Mouse (Mus musculus): ENCODE measurements around the gene B4galnt4. TPM values are rescaled to one million over a fixed set of nuclear protein-coding genes. Genes with fewer than 3 reads are reported as not detected.
A peak's percentile ranks its signal among the peaks of the same experiment; 100 is the strongest.

B4galnt4 gene
- polyA plus RNA-seq, 1 experiment from 2014 or later = 46.5 TPM

- Histone ChIP-seq H3K4me2 (replicated peaks) (peak overlapping the region; percentile 30; the same call in 1 of the 2 replicates), H3K9ac (0 out of 2 replicates have a peak overlapping the region, but pooled peaks have one; percentile 18), H3K27me3 (peaks cover 60% of the 10 kb centered on the region), H3K4me1 (peaks cover 13% of the 10 kb centered on the region), H3K36me3 (no peaks in the 10 kb centered on the region), H3K9me3 (replicated peaks) (no peaks in the 10 kb centered on the region), H3K27ac (no peak overlapping the region), H3K4me3 (0 out of 2 replicates have a peak overlapping the region, but pooled peaks have one; percentile 6)
- ATAC-seq (ENCODE audit: low FRiP score) = no peak
- 22% methylated on average over 15 of the region's 18 CpGs for WGBS
Observed at GRCm38 (mm10) chr7:141088473-141088872, 27.6 kb downstream of the B4galnt4 start.

GRCm38 (mm10) chr7:141090228-141090627 is 29.3 kb downstream of the B4galnt4 start:
- WGBS = 59% methylated on average over 8 of the region's 8 CpGs
- Histone ChIP-seq H3K4me3 (no peak overlapping the region), H3K4me1 (peaks cover 18% of the 10 kb centered on the region), H3K27me3 (peaks cover 63% of the 10 kb centered on the region), H3K9ac (no peak overlapping the region), H3K9me3 (replicated peaks) (no peaks in the 10 kb centered on the region), H3K4me2 (replicated peaks) (no peak overlapping the region), H3K36me3 (no peaks in the 10 kb centered on the region), H3K27ac (no peak overlapping the region)
- ATAC-seq (ENCODE audit: low FRiP score) = no peak

- Histone ChIP-seq H3K27ac (no peak overlapping the region), H3K36me3 (no peaks in the 10 kb centered on the region), H3K27me3 (peaks cover 73% of the 10 kb centered on the region), H3K9me3 (replicated peaks) (no peaks in the 10 kb centered on the region), H3K9ac (peak overlapping the region; percentile 36; the same call in 1 of the 2 replicates), H3K4me2 (replicated peaks) (peak overlapping the region; percentile 44), H3K4me1 (peaks cover 18% of the 10 kb centered on the region), H3K4me3 (peak overlapping the region; percentile 9)
- peak; percentile 78 for ATAC-seq (ENCODE audit: low FRiP score)
- WGBS = 4% methylated on average over 37 of the region's 37 CpGs
Observed at GRCm38 (mm10) chr7:141092051-141092735, 31.3 kb downstream of the B4galnt4 start.

- Histone ChIP-seq H3K9me3 (replicated peaks) (no peaks in the 10 kb centered on the region), H3K27me3 (peaks cover 70% of the 10 kb centered on the region), H3K4me3 (no peak overlapping the region), H3K4me2 (replicated peaks) (no peak overlapping the region), H3K36me3 (no peaks in the 10 kb centered on the region), H3K9ac (no peak overlapping the region), H3K27ac (no peak overlapping the region), H3K4me1 (peaks cover 12% of the 10 kb centered on the region)
- ATAC-seq (ENCODE audit: low FRiP score) = no peak
- 82% methylated on average over 6 of the region's 6 CpGs for WGBS
Observed at GRCm38 (mm10) chr7:141093950-141094349, 33.0 kb downstream of the B4galnt4 start.

GRCm38 (mm10) chr7:141094487-141095205 is 33.7 kb downstream of the B4galnt4 start:
- H3K4me1 ChIP-seq = peaks cover 15% of the 10 kb centered on the region
- ATAC-seq (ENCODE audit: low FRiP score) = no peak
- no peak overlapping the region for H3K9ac ChIP-seq
- no peaks in the 10 kb centered on the region for H3K36me3 ChIP-seq
- H3K27ac ChIP-seq = 0 out of 2 replicates have a peak overlapping the region, but pooled peaks have one; percentile 23
- H3K9me3 ChIP-seq (replicated peaks) = no peaks in the 10 kb centered on the region
- 52% methylated on average over 15 of the region's 15 CpGs for WGBS
- no peak overlapping the region for H3K4me3 ChIP-seq
- peaks cover 70% of the 10 kb centered on the region for H3K27me3 ChIP-seq
- H3K4me2 ChIP-seq (replicated peaks) = no peak overlapping the region

- WGBS = 86% methylated on average over 6 of the region's 6 CpGs
- no peak for ATAC-seq (ENCODE audit: low FRiP score)
- Histone ChIP-seq H3K9ac (no peak overlapping the region), H3K4me3 (no peak overlapping the region), H3K4me2 (replicated peaks) (no peak overlapping the region), H3K27ac (no peak overlapping the region), H3K27me3 (peaks cover 70% of the 10 kb centered on the region), H3K4me1 (peaks cover 23% of the 10 kb centered on the region), H3K36me3 (no peaks in the 10 kb centered on the region), H3K9me3 (replicated peaks) (no peaks in the 10 kb centered on the region)
Observed at GRCm38 (mm10) chr7:141096021-141096420, 35.1 kb downstream of the B4galnt4 start.

- Histone ChIP-seq H3K9me3 (replicated peaks) (no peaks in the 10 kb centered on the region), H3K9ac (no peak overlapping the region), H3K4me2 (replicated peaks) (no peak overlapping the region), H3K27me3 (peaks cover 70% of the 10 kb centered on the region), H3K36me3 (no peaks in the 10 kb centered on the region), H3K4me1 (peaks cover 23% of the 10 kb centered on the region), H3K27ac (no peak overlapping the region), H3K4me3 (no peak overlapping the region)
- ATAC-seq (ENCODE audit: low FRiP score) = no peak
- WGBS = 39% methylated on average over 6 of the region's 6 CpGs
Observed at GRCm38 (mm10) chr7:141096649-141097056, 35.7 kb downstream of the B4galnt4 start.

- Histone ChIP-seq H3K36me3 (no peaks in the 10 kb centered on the region), H3K4me2 (replicated peaks) (no peak overlapping the region), H3K9ac (no peak overlapping the region), H3K9me3 (replicated peaks) (no peaks in the 10 kb centered on the region), H3K4me1 (peaks cover 20% of the 10 kb centered on the region), H3K27me3 (peaks cover 70% of the 10 kb centered on the region), H3K27ac (no peak overlapping the region), H3K4me3 (no peak overlapping the region)
- no peak for ATAC-seq (ENCODE audit: low FRiP score)
- 81% methylated on average over 5 of the region's 5 CpGs for WGBS
Observed at GRCm38 (mm10) chr7:141097177-141097576, 36.3 kb downstream of the B4galnt4 start.

- peaks cover 67% of the 10 kb centered on the region for H3K27me3 ChIP-seq
- no peak for ATAC-seq (ENCODE audit: low FRiP score)
- 0 out of 2 replicates have a peak within 1 kb of the TSS, but pooled peaks have one; percentile 18 for H3K9ac ChIP-seq
- H3K4me3 ChIP-seq = peak within 1 kb of the TSS; percentile 35
- no peak within 1 kb of the TSS for H3K27ac ChIP-seq
- peak within 1 kb of the TSS; percentile 68 for H3K4me2 ChIP-seq (replicated peaks)
- no peaks in the 10 kb centered on the region for H3K36me3 ChIP-seq
- no peaks in the 10 kb centered on the region for H3K9me3 ChIP-seq (replicated peaks)
- WGBS = 1% methylated on average over 56 of the region's 56 CpGs
- H3K4me1 ChIP-seq = peaks cover 11% of the 10 kb centered on the region
Observed at GRCm38 (mm10) chr7:141099911-141100691, 39.2 kb downstream of the B4galnt4 start, which contains the start of gene Sigirr. Gene Sigirr (minus strand): TSS chr7:141100572.

GRCm38 (mm10) chr7:141103161-141103560 is 42.3 kb downstream of the B4galnt4 start:
- H3K4me3 ChIP-seq = no peak overlapping the region
- H3K9ac ChIP-seq = no peak overlapping the region
- H3K4me2 ChIP-seq (replicated peaks) = no peak overlapping the region
- no peaks in the 10 kb centered on the region for H3K9me3 ChIP-seq (replicated peaks)
- H3K27me3 ChIP-seq = peaks cover 48% of the 10 kb centered on the region
- H3K4me1 ChIP-seq = peaks cover 11% of the 10 kb centered on the region
- no peak overlapping the region for H3K27ac ChIP-seq
- no peak for ATAC-seq (ENCODE audit: low FRiP score)
- no peaks in the 10 kb centered on the region for H3K36me3 ChIP-seq
- WGBS = 69% methylated on average over 3 of the region's 3 CpGs

- Histone ChIP-seq H3K27me3 (peaks cover 16% of the 10 kb centered on the region; the same call in 1 of the 2 replicates), H3K4me3 (no peak overlapping the region), H3K4me1 (no peaks in the 10 kb centered on the region), H3K9me3 (replicated peaks) (no peaks in the 10 kb centered on the region), H3K9ac (no peak overlapping the region), H3K36me3 (no peaks in the 10 kb centered on the region), H3K4me2 (replicated peaks) (no peak overlapping the region), H3K27ac (no peak overlapping the region)
- WGBS = 90% methylated on average over 9 of the region's 9 CpGs
- no peak for ATAC-seq (ENCODE audit: low FRiP score)
Observed at GRCm38 (mm10) chr7:141115874-141116273, 55.0 kb downstream of the B4galnt4 start.

GRCm38 (mm10) chr7:141117636-141118035 is 56.7 kb downstream of the B4galnt4 start, which contains the start of gene Ano9:
Gene Ano9 (minus strand): TSS chr7:141117806.
- no peaks in the 10 kb centered on the region for H3K36me3 ChIP-seq
- 16% methylated on average over 8 of the region's 9 CpGs for WGBS
- H3K27me3 ChIP-seq = peaks cover 16% of the 10 kb centered on the region; the same call in 1 of the 2 replicates
- no peak for ATAC-seq (ENCODE audit: low FRiP score)
- no peak within 1 kb of the TSS for H3K4me3 ChIP-seq
- H3K27ac ChIP-seq = no peak within 1 kb of the TSS
- no peak within 1 kb of the TSS for H3K9ac ChIP-seq
- H3K9me3 ChIP-seq (replicated peaks) = no peaks in the 10 kb centered on the region
- H3K4me1 ChIP-seq = no peaks in the 10 kb centered on the region
- 0 out of 2 replicates have a peak within 1 kb of the TSS, but pooled peaks have one; percentile 6 for H3K4me2 ChIP-seq (replicated peaks)

Data from hindbrain, embryonic 12.5 days (tissue).